Mouse (Mus musculus): ENCODE measurements around the gene Chrna5. TPM values are rescaled to one million over a fixed set of nuclear protein-coding genes. Genes with fewer than 3 reads are reported as not detected.

Chrna5 gene
- polyA plus RNA-seq, 1 experiment from 2014 or later = 1.3 TPM

- peak; percentile 30; the same call in 1 of the 2 replicates for ATAC-seq (ENCODE audit: low FRiP score, low TSS enrichment)
- peak overlapping the region; percentile 25 for H3K4me3 ChIP-seq (ENCODE audit: low read depth, low read length)
- 8% methylated on average over 38 of the region's 38 CpGs for WGBS
- no peaks in the 10 kb centered on the region for H3K9me3 ChIP-seq (ENCODE audit: control insufficient read depth, low read length)
- no peaks in the 10 kb centered on the region for H3K36me3 ChIP-seq (ENCODE audit: control insufficient read depth, insufficient read depth, low read length)
- peaks cover 11% of the 10 kb centered on the region for H3K27me3 ChIP-seq (ENCODE audit: control insufficient read depth, insufficient read depth, low read length)
- no peak overlapping the region for H3K9ac ChIP-seq (ENCODE audit: low read length)
- H3K4me2 ChIP-seq (replicated peaks; ENCODE audit: low read depth) = peak overlapping the region; percentile 34
- TF ChIP-seq EP300 (optimal IDR thresholded peaks at IDR 0.05) (no peak), CTCF (IDR thresholded peaks at IDR 0.05; ENCODE audit: low read depth) (no peak)
- DNase-seq (ENCODE audit: low spot score) = no peak
- no peak overlapping the region for H3K27ac ChIP-seq (replicated peaks)
- H3K4me1 ChIP-seq (replicated peaks; ENCODE audit: control insufficient read depth, insufficient read depth) = no peaks in the 10 kb centered on the region
Measured at GRCm38 (mm10) chr9:55025534-55026274, 45.0 kb downstream of the Chrna5 start.

DNA sequence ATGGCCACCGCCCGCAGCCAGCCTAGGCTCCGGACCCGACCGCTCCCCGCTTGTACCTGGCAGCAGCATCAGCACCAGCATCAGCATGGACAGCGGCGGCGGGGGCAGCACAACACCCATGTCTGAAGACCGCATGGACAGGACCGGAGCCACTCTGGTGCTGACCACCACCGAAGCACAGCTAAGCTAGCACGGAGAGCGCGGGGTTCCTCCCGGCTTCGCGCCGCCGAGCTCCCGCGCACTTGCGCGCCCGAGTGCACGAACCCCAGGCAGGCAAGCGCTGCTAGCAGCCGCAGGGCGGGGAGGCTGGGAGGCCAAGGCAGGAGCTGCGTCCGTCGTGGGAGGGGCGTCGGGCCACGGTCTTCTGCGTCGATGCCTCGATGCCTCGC, 45.6 kb downstream of the Chrna5 start, which contains the start of gene Chrna3:
TSS of gene Chrna3 (minus strand) at position 288 of the 389 bp plus-strand sequence.
- ATAC-seq (ENCODE audit: low FRiP score, low TSS enrichment) (peak; percentile 47; the same call in 1 of the 2 replicates), DNase-seq (ENCODE audit: low spot score) (peak; percentile 40)
- no peaks in the 10 kb centered on the region for H3K36me3 ChIP-seq (ENCODE audit: control insufficient read depth, insufficient read depth, low read length)
- H3K9ac ChIP-seq (ENCODE audit: low read length) = no peak within 1 kb of the TSS
- no peak within 1 kb of the TSS for H3K27ac ChIP-seq (replicated peaks)
- no peaks in the 10 kb centered on the region for H3K4me1 ChIP-seq (replicated peaks; ENCODE audit: control insufficient read depth, insufficient read depth)
- H3K4me2 ChIP-seq (replicated peaks; ENCODE audit: low read depth) = peak within 1 kb of the TSS; percentile 34
- H3K27me3 ChIP-seq (ENCODE audit: control insufficient read depth, insufficient read depth, low read length) = peaks cover 11% of the 10 kb centered on the region
- TF ChIP-seq EP300 (optimal IDR thresholded peaks at IDR 0.05) = no peak
- no peak for TF ChIP-seq CTCF (IDR thresholded peaks at IDR 0.05; ENCODE audit: low read depth)
- no peaks in the 10 kb centered on the region for H3K9me3 ChIP-seq (ENCODE audit: control insufficient read depth, low read length)
- peak within 1 kb of the TSS; percentile 25 for H3K4me3 ChIP-seq (ENCODE audit: low read depth, low read length)
- WGBS = 2% methylated on average over 30 of the region's 39 CpGs

GRCm38 (mm10) chr9:55031435-55032167, 50.9 kb downstream of the Chrna5 start:
- TF ChIP-seq CTCF (IDR thresholded peaks at IDR 0.05; ENCODE audit: low read depth) (no peak), EP300 (optimal IDR thresholded peaks at IDR 0.05) (no peak)
- Histone ChIP-seq H3K27ac (replicated peaks) (no peak overlapping the region), H3K9me3 (ENCODE audit: control insufficient read depth, low read length) (no peaks in the 10 kb centered on the region), H3K4me2 (replicated peaks; ENCODE audit: low read depth) (no peak overlapping the region), H3K4me1 (replicated peaks; ENCODE audit: control insufficient read depth, insufficient read depth) (no peaks in the 10 kb centered on the region), H3K9ac (ENCODE audit: low read length) (no peak overlapping the region), H3K36me3 (ENCODE audit: control insufficient read depth, insufficient read depth, low read length) (no peaks in the 10 kb centered on the region), H3K27me3 (ENCODE audit: control insufficient read depth, insufficient read depth, low read length) (no peaks in the 10 kb centered on the region), H3K4me3 (ENCODE audit: low read depth, low read length) (no peak overlapping the region)
- DNase-seq (ENCODE audit: low spot score) (no peak), ATAC-seq (ENCODE audit: low FRiP score, low TSS enrichment) (no peak)
- 40% methylated on average over 6 of the region's 6 CpGs for WGBS

GRCm38 (mm10) chr9:55038948-55039347, 58.3 kb downstream of the Chrna5 start:
- DNase-seq (ENCODE audit: low spot score) (no peak), ATAC-seq (ENCODE audit: low FRiP score, low TSS enrichment) (no peak)
- Histone ChIP-seq H3K4me2 (replicated peaks; ENCODE audit: low read depth) (no peak overlapping the region), H3K27ac (replicated peaks) (no peak overlapping the region), H3K27me3 (ENCODE audit: control insufficient read depth, insufficient read depth, low read length) (no peaks in the 10 kb centered on the region), H3K9ac (ENCODE audit: low read length) (no peak overlapping the region), H3K4me1 (replicated peaks; ENCODE audit: control insufficient read depth, insufficient read depth) (no peaks in the 10 kb centered on the region), H3K4me3 (ENCODE audit: low read depth, low read length) (no peak overlapping the region), H3K9me3 (ENCODE audit: control insufficient read depth, low read length) (no peaks in the 10 kb centered on the region), H3K36me3 (ENCODE audit: control insufficient read depth, insufficient read depth, low read length) (no peaks in the 10 kb centered on the region)
- 74% methylated on average over 8 of the region's 8 CpGs for WGBS
- no peak for TF ChIP-seq CTCF (IDR thresholded peaks at IDR 0.05; ENCODE audit: low read depth)
- no peak for TF ChIP-seq EP300 (optimal IDR thresholded peaks at IDR 0.05)

- Histone ChIP-seq H3K27ac (replicated peaks) (no peak overlapping the region), H3K4me3 (ENCODE audit: low read depth, low read length) (no peak overlapping the region), H3K9ac (ENCODE audit: low read length) (no peak overlapping the region), H3K4me2 (replicated peaks; ENCODE audit: low read depth) (no peak overlapping the region), H3K9me3 (ENCODE audit: control insufficient read depth, low read length) (no peaks in the 10 kb centered on the region), H3K36me3 (ENCODE audit: control insufficient read depth, insufficient read depth, low read length) (no peaks in the 10 kb centered on the region), H3K4me1 (replicated peaks; ENCODE audit: control insufficient read depth, insufficient read depth) (no peaks in the 10 kb centered on the region), H3K27me3 (ENCODE audit: control insufficient read depth, insufficient read depth, low read length) (no peaks in the 10 kb centered on the region)
- DNase-seq (ENCODE audit: low spot score) = no peak
- 65% methylated on average over 5 of the region's 5 CpGs for WGBS
- no peak for ATAC-seq (ENCODE audit: low FRiP score, low TSS enrichment)
- TF ChIP-seq CTCF (IDR thresholded peaks at IDR 0.05; ENCODE audit: low read depth) (no peak), EP300 (optimal IDR thresholded peaks at IDR 0.05) (no peak)
Measured at GRCm38 (mm10) chr9:55039983-55040382, 59.3 kb downstream of the Chrna5 start.

DNA sequence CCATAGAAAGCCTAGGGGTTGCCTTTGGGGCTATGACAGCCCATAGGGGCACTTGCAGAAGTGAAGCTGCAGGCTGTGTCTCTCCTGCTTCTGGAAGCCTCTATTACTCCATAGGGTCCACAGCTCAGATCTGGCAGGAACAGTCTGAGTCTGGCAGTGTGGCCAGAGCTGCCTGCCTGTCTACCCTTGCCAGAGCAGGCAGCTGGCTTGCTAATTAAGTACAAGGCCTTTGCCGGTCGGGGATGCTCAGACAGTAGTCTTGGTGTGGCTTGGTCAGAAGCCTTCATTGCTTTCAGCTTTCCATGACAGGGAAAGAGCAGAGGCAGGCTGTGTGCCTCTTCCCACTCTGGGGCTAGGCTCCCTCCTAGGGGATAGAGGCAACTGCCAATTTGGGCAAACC, 60.7 kb downstream of the Chrna5 start:
- no peaks in the 10 kb centered on the region for H3K4me1 ChIP-seq (replicated peaks; ENCODE audit: control insufficient read depth, insufficient read depth)
- no peaks in the 10 kb centered on the region for H3K9me3 ChIP-seq (ENCODE audit: control insufficient read depth, low read length)
- no peak for DNase-seq (ENCODE audit: low spot score)
- H3K4me3 ChIP-seq (ENCODE audit: low read depth, low read length) = no peak overlapping the region
- no peaks in the 10 kb centered on the region for H3K27me3 ChIP-seq (ENCODE audit: control insufficient read depth, insufficient read depth, low read length)
- no peak overlapping the region for H3K4me2 ChIP-seq (replicated peaks; ENCODE audit: low read depth)
- TF ChIP-seq CTCF (IDR thresholded peaks at IDR 0.05; ENCODE audit: low read depth) = no peak
- no peak for TF ChIP-seq EP300 (optimal IDR thresholded peaks at IDR 0.05)
- no peaks in the 10 kb centered on the region for H3K36me3 ChIP-seq (ENCODE audit: control insufficient read depth, insufficient read depth, low read length)
- no peak for ATAC-seq (ENCODE audit: low FRiP score, low TSS enrichment)
- no peak overlapping the region for H3K27ac ChIP-seq (replicated peaks)
- 73% methylated on average over 2 of the region's 2 CpGs for WGBS
- H3K9ac ChIP-seq (ENCODE audit: low read length) = no peak overlapping the region

Measured in stomach, postnatal 0 days (tissue).